Mouse (Mus musculus) heart, adult 2 months (tissue): ENCODE measurements around the gene Rom1. TPM values are rescaled to one million over a fixed set of nuclear protein-coding genes. Genes with fewer than 3 reads are reported as not detected.

Source experiments
- DNase-seq, 2 experiments: peaks; one replicate each; pipeline ENCODE4 v3.0.0; 2021
- H3K27ac ChIP-seq: fragments of 200-600 bp; 2 replicates; pipeline ENCODE4 v1.8.1; 2022
- H3K27me3 ChIP-seq: fragments of 200-500 bp; 2 replicates; pipeline ENCODE4 v1.6.1; 2012; ENCODE audit warnings: mild to moderate bottlenecking, low read length, inconsistent platforms, mixed read lengths; ENCODE audit not compliant: control insufficient read depth, insufficient read depth
- H3K36me3 ChIP-seq: fragments of 200-500 bp; 2 replicates; pipeline ENCODE4 v1.6.1; 2012; ENCODE audit warnings: low read length, inconsistent platforms; ENCODE audit not compliant: control insufficient read depth, insufficient read depth
- H3K4me1 ChIP-seq: fragments of 200-500 bp; 2 replicates; pipeline ENCODE4 v1.6.1; 2011; ENCODE audit warnings: low read length; ENCODE audit not compliant: control insufficient read depth, insufficient read depth
- H3K4me3 ChIP-seq: fragments of 200-600 bp; 2 replicates; pipeline ENCODE4 v1.8.1; 2022
- H3K79me2 ChIP-seq: fragments of 200-500 bp; replicated peaks from 2 replicates; pipeline ENCODE4 v1.6.1; 2012; ENCODE audit warnings: mild to moderate bottlenecking, inconsistent platforms, low read length, moderate library complexity, mixed read lengths; ENCODE audit not compliant: control insufficient read depth, insufficient read depth
- H3K9ac ChIP-seq: fragments of 200-500 bp; 2 replicates; pipeline ENCODE4 v1.6.1; 2012; ENCODE audit warnings: low read depth, mild to moderate bottlenecking, control low read depth, inconsistent platforms, low read length, mixed read lengths
- CTCF ChIP-seq: fragments of 200-600 bp; IDR thresholded peaks from 2 replicates; pipeline ENCODE4 v1.8.1; 2022; ENCODE audit warnings: antibody characterized with exemption, mild to moderate bottlenecking, moderate library complexity
- EP300 ChIP-seq: fragments of 200-500 bp; IDR thresholded peaks from 2 replicates; pipeline ENCODE4 v1.6.1; 2011; ENCODE audit warnings: low read depth, low read length, control low read depth; ENCODE audit not compliant: insufficient read depth
- POLR2A ChIP-seq: fragments of 200-500 bp; IDR thresholded peaks from 2 replicates; pipeline ENCODE4 v1.6.1; 2011; ENCODE audit warnings: mild to moderate bottlenecking, low read depth, low read length, control low read depth; ENCODE audit not compliant: insufficient read depth
- WGBS: fragments of 180-500 bp; shearing (Covaris S2); methylation state at CpG from one replicate; pipeline ENCODE4 v1.1.7; 2018; 5-methylcytosine and 5-hydroxymethylcytosine counted together
- intact Hi-C: fragments of 180-260 bp; cut with DNase I; formaldehyde crosslinking; loops from one replicate; pipeline ENCODE4 v1.15.1; 2025
- polyA plus RNA-seq: library from polyadenylated mRNA; depleted of rRNA; stranded (reverse); fragments of >200 nt; gene quantifications from 2 replicates; pipeline ENCODE4 v1.2.3, GENCODE M21; 2012
- total RNA-seq, 2 experiments: library from RNA; stranded (reverse); gene quantifications; 2 replicates each; pipeline ENCODE4 v1.2.3; 2021

Gene Rom1
- total and polyA plus RNA-seq, 3 experiments = 21.8 to 30.7 (median 23.1) TPM

- TF ChIP-seq POLR2A = no peak
- no peak for TF ChIP-seq EP300
- TF ChIP-seq CTCF = no peak
- 65% methylated on average over 6 of the region's 6 CpGs for WGBS
- H3K27me3 ChIP-seq = no peaks in the 10 kb centered on the region
- no peak for DNase-seq
- intact Hi-C loops = loop anchor here (2.0 kb wide), 1 partner anchor 21 kb away; the partner anchor contains the start of gene Ganab
- H3K79me2 ChIP-seq = no peaks in the 10 kb centered on the region
- H3K27ac ChIP-seq = peak overlapping the region; percentile 95
- H3K4me1 ChIP-seq = peaks cover 4% of the 10 kb centered on the region
- H3K9ac ChIP-seq = peak overlapping the region; percentile 25; the same call in 1 of the 2 replicates
- H3K4me3 ChIP-seq = peak overlapping the region; percentile 94
- 0 out of 2 replicates have a peak, but pooled peaks cover 3% of the 10 kb centered on the region for H3K36me3 ChIP-seq
These were observed 9.5 kb downstream of the Rom1 start for GRCm38 (mm10) chr19:8919684-8920072.

GRCm38 (mm10) chr19:8919000-8919399, 10.2 kb downstream of the Rom1 start:
- TF ChIP-seq CTCF (no peak), EP300 (no peak), POLR2A (no peak)
- Histone ChIP-seq H3K79me2 (no peaks in the 10 kb centered on the region), H3K27ac (no peak overlapping the region), H3K36me3 (0 out of 2 replicates have a peak, but pooled peaks cover 3% of the 10 kb centered on the region), H3K4me1 (peaks cover 4% of the 10 kb centered on the region), H3K4me3 (no peak overlapping the region), H3K9ac (no peak overlapping the region), H3K27me3 (no peaks in the 10 kb centered on the region)
- no peak for DNase-seq
- intact Hi-C loops = no loop called here
- 89% methylated on average over 3 of the region's 3 CpGs for WGBS

- intact Hi-C loops = no loop called here
- WGBS = 99% methylated on average over 3 of the region's 3 CpGs
- Histone ChIP-seq H3K9ac (no peak overlapping the region), H3K27me3 (no peaks in the 10 kb centered on the region), H3K79me2 (no peaks in the 10 kb centered on the region), H3K4me3 (no peak overlapping the region), H3K4me1 (no peaks in the 10 kb centered on the region), H3K27ac (no peak overlapping the region), H3K36me3 (no peaks in the 10 kb centered on the region)
- TF ChIP-seq POLR2A (no peak), CTCF (no peak), EP300 (no peak)
- DNase-seq = no peak
These were observed 14.9 kb downstream of the Rom1 start for GRCm38 (mm10) chr19:8914212-8914611.

- WGBS = 85% methylated on average over 5 of the region's 5 CpGs
- H3K4me3 ChIP-seq = no peak overlapping the region
- H3K36me3 ChIP-seq = no peaks in the 10 kb centered on the region
- DNase-seq = no peak
- H3K27me3 ChIP-seq = no peaks in the 10 kb centered on the region
- H3K79me2 ChIP-seq = no peaks in the 10 kb centered on the region
- H3K4me1 ChIP-seq = no peaks in the 10 kb centered on the region
- no peak overlapping the region for H3K9ac ChIP-seq
- H3K27ac ChIP-seq = no peak overlapping the region
- intact Hi-C loops = no loop called here
- TF ChIP-seq CTCF (no peak), EP300 (no peak), POLR2A (no peak)
These were observed 17.3 kb downstream of the Rom1 start for GRCm38 (mm10) chr19:8911810-8912209.

- intact Hi-C loops = no loop called here
- TF ChIP-seq CTCF = no peak
- no peak for TF ChIP-seq EP300
- TF ChIP-seq POLR2A = no peak
- H3K27me3 ChIP-seq = no peaks in the 10 kb centered on the region
These were observed 20.6 kb downstream of the Rom1 start for GRCm38 (mm10) chr19:8908531-8908930.

GRCm38 (mm10) chr19:8903412-8903811, 25.7 kb downstream of the Rom1 start:
- no peaks in the 10 kb centered on the region for H3K27me3 ChIP-seq
- no peak for DNase-seq
- no peak overlapping the region for H3K9ac ChIP-seq
- TF ChIP-seq POLR2A = no peak
- no peak for TF ChIP-seq CTCF
- H3K4me1 ChIP-seq = peaks cover 1% of the 10 kb centered on the region; the same call in 1 of the 2 replicates
- peaks cover 5% of the 10 kb centered on the region for H3K36me3 ChIP-seq
- intact Hi-C loops = no loop called here
- no peaks in the 10 kb centered on the region for H3K79me2 ChIP-seq
- WGBS = 95% methylated on average over 5 of the region's 5 CpGs
- no peak overlapping the region for H3K4me3 ChIP-seq
- no peak overlapping the region for H3K27ac ChIP-seq

More at GRCm38 (mm10) chr19:8908531-8908930, 20.6 kb downstream of the Rom1 start:
- WGBS = 88% methylated on average over 6 of the region's 6 CpGs
- H3K4me3 ChIP-seq = no peak overlapping the region
- no peaks in the 10 kb centered on the region for H3K4me1 ChIP-seq
- no peak for DNase-seq
- H3K9ac ChIP-seq = no peak overlapping the region
- H3K36me3 ChIP-seq = no peaks in the 10 kb centered on the region
- no peak overlapping the region for H3K27ac ChIP-seq
- no peaks in the 10 kb centered on the region for H3K79me2 ChIP-seq
